Mouse (Mus musculus) thymus, adult 2 months (tissue): ENCODE data around the gene Ethe1. TPM values are rescaled to one million over a fixed set of nuclear protein-coding genes. Genes with fewer than 3 reads are reported as not detected.

ENCODE experiments used
- DNase-seq: peaks from one replicate; pipeline ENCODE4 v3.0.0; 2021
- H3K27ac ChIP-seq: fragments of 200-500 bp; 2 replicates; pipeline ENCODE4 v1.5.1; 2012; ENCODE audit warnings: low read length, control low read depth; ENCODE audit not compliant: control insufficient read depth, insufficient read depth
- H3K27me3 ChIP-seq: fragments of 200-500 bp; 2 replicates; pipeline ENCODE4 v1.6.1; 2012; ENCODE audit warnings: mild to moderate bottlenecking, low read length, moderate library complexity, mixed read lengths; ENCODE audit not compliant: control insufficient read depth, insufficient read depth
- H3K36me3 ChIP-seq: fragments of 200-500 bp; 2 replicates; pipeline ENCODE4 v1.6.1; 2012; ENCODE audit warnings: mild to moderate bottlenecking, low read length, moderate library complexity; ENCODE audit not compliant: control insufficient read depth, insufficient read depth
- H3K4me1 ChIP-seq: fragments of 200-500 bp; replicated peaks from 2 replicates; pipeline ENCODE4 v1.6.1; 2012; ENCODE audit warnings: low read length; ENCODE audit not compliant: control insufficient read depth, insufficient read depth
- H3K4me3 ChIP-seq: fragments of 200-500 bp; 2 replicates; pipeline ENCODE4 v1.5.1; 2012; ENCODE audit warnings: mild to moderate bottlenecking, low read length, control low read depth, moderate library complexity; ENCODE audit not compliant: control insufficient read depth, insufficient read depth
- CTCF ChIP-seq: fragments of 200-500 bp; IDR thresholded peaks from 2 replicates; pipeline ENCODE4 v1.5.1; 2012; ENCODE audit warnings: mild to moderate bottlenecking, control low read depth, low read length, moderate library complexity, borderline replicate concordance; ENCODE audit not compliant: control insufficient read depth, poor library complexity, insufficient read depth; ENCODE audit errors: extremely low read depth
- POLR2A ChIP-seq: fragments of 200-500 bp; IDR thresholded peaks from 2 replicates; pipeline ENCODE4 v1.6.1; 2012; ENCODE audit warnings: mild to moderate bottlenecking, low read length, control low read depth, moderate library complexity; ENCODE audit not compliant: control insufficient read depth, poor library complexity, insufficient read depth; ENCODE audit errors: extremely low read depth
- WGBS: fragments of 180-500 bp; shearing (Covaris S2); methylation state at CpG from one replicate; pipeline ENCODE4 v1.1.7; 2018; 5-methylcytosine and 5-hydroxymethylcytosine counted together
- polyA plus RNA-seq: library from polyadenylated mRNA; depleted of rRNA; stranded (reverse); fragments of >200 nt; gene quantifications from 2 replicates; pipeline ENCODE4 v1.2.3, GENCODE M21; 2012

Ethe1 gene
- polyA plus RNA-seq, 1 experiment: 45.9 TPM

GRCm38 (mm10) chr7:24599211-24600067 is 12.1 kb downstream of the Ethe1 start:
- Histone ChIP-seq H3K4me3 (no peak overlapping the region), H3K27ac (no peak overlapping the region), H3K27me3 (no peaks in the 10 kb centered on the region), H3K36me3 (no peaks in the 10 kb centered on the region), H3K4me1 (peaks cover 7% of the 10 kb centered on the region)
- DNase-seq: peak; percentile 41
- 0 out of 2 replicates have a peak, but pooled peaks have one; percentile 11 for TF ChIP-seq CTCF
- TF ChIP-seq POLR2A: no peak
- WGBS: 95% methylated on average over 15 of the region's 15 CpGs

- TF ChIP-seq CTCF (peak; percentile 100), POLR2A (no peak)
- WGBS: 6% methylated on average over 13 of the region's 13 CpGs
- peak; percentile 94 for DNase-seq
Observed at GRCm38 (mm10) chr7:24600941-24601597, 13.7 kb downstream of the Ethe1 start.

GRCm38 (mm10) chr7:24605561-24605960 is 18.2 kb downstream of the Ethe1 start:
- DNase-seq: no peak
- no peaks in the 10 kb centered on the region for H3K27me3 ChIP-seq
- H3K4me1 ChIP-seq: peaks cover 24% of the 10 kb centered on the region
- no peaks in the 10 kb centered on the region for H3K36me3 ChIP-seq
- 97% methylated on average over 7 of the region's 7 CpGs for WGBS
- no peak overlapping the region for H3K4me3 ChIP-seq
- TF ChIP-seq CTCF: no peak
- TF ChIP-seq POLR2A: no peak
- H3K27ac ChIP-seq: no peak overlapping the region

More at GRCm38 (mm10) chr7:24600941-24601597, 13.7 kb downstream of the Ethe1 start:
- no peak overlapping the region for H3K4me3 ChIP-seq
- no peaks in the 10 kb centered on the region; the same call in 1 of the 2 replicates for H3K4me1 ChIP-seq
- H3K27me3 ChIP-seq: no peaks in the 10 kb centered on the region
- no peaks in the 10 kb centered on the region for H3K36me3 ChIP-seq
- H3K27ac ChIP-seq: no peak overlapping the region

- WGBS: 96% methylated on average over 7 of the region's 7 CpGs
- Histone ChIP-seq H3K27me3 (no peaks in the 10 kb centered on the region), H3K36me3 (no peaks in the 10 kb centered on the region), H3K4me3 (no peak overlapping the region), H3K4me1 (peaks cover 27% of the 10 kb centered on the region), H3K27ac (no peak overlapping the region)
- no peak for DNase-seq
- TF ChIP-seq POLR2A: no peak
- TF ChIP-seq CTCF: no peak
Observed at GRCm38 (mm10) chr7:24606046-24606445, 18.7 kb downstream of the Ethe1 start.

- Histone ChIP-seq H3K4me1 (peaks cover 40% of the 10 kb centered on the region), H3K4me3 (peak overlapping the region; percentile 51), H3K27ac (peak overlapping the region; percentile 87), H3K27me3 (no peaks in the 10 kb centered on the region), H3K36me3 (no peaks in the 10 kb centered on the region)
- TF ChIP-seq CTCF (no peak), POLR2A (no peak)
- WGBS: 38% methylated on average over 6 of the region's 6 CpGs
- DNase-seq: peak; percentile 85
Observed at GRCm38 (mm10) chr7:24608017-24608416, 20.7 kb downstream of the Ethe1 start.

- no peaks in the 10 kb centered on the region for H3K36me3 ChIP-seq
- 8% methylated on average over 8 of the region's 8 CpGs for WGBS
- DNase-seq: peak; percentile 73
- no peak for TF ChIP-seq CTCF
- TF ChIP-seq POLR2A: peak; percentile 19; the same call in 1 of the 2 replicates
- peaks cover 40% of the 10 kb centered on the region for H3K4me1 ChIP-seq
- H3K27me3 ChIP-seq: no peaks in the 10 kb centered on the region
- peak overlapping the region; percentile 87 for H3K27ac ChIP-seq
- H3K4me3 ChIP-seq: peak overlapping the region; percentile 51
Observed at GRCm38 (mm10) chr7:24608561-24608960, 21.2 kb downstream of the Ethe1 start.
